Mouse (Mus musculus) intestine, embryonic 15.5 days (tissue): ENCODE measurements around the gene Slc35g2. TPM values are rescaled to one million over a fixed set of nuclear protein-coding genes. Genes with fewer than 3 reads are reported as not detected.
A peak's percentile ranks its signal among the peaks of the same experiment; 100 is the strongest.

Source experiments
- ATAC-seq: fragments of 200-750 bp; cut with Nextera tagmentation; 2 replicates; pipeline ENCODE4 v1.8.0; 2017; ENCODE audit warnings: moderate TSS enrichment, moderate library complexity
- H3K27ac ChIP-seq: fragments of 300-500 bp; sonication (generic); 2 replicates; pipeline ENCODE4 v1.5.1; 2015; ENCODE audit warnings: mild to moderate bottlenecking, inconsistent platforms
- H3K27me3 ChIP-seq: fragments of 300-500 bp; sonication (generic); replicated peaks from 2 replicates; pipeline ENCODE4 v1.6.1; 2015; ENCODE audit warnings: inconsistent platforms
- H3K36me3 ChIP-seq: fragments of 300-500 bp; sonication (generic); 2 replicates; pipeline ENCODE4 v1.6.1; 2015; ENCODE audit warnings: inconsistent platforms
- H3K4me1 ChIP-seq: fragments of 300-500 bp; sonication (generic); replicated peaks from 2 replicates; pipeline ENCODE4 v1.6.1; 2015; ENCODE audit warnings: inconsistent platforms
- H3K4me2 ChIP-seq: fragments of 300-500 bp; sonication (generic); replicated peaks from 2 replicates; pipeline ENCODE4 v1.6.1; 2015; ENCODE audit warnings: mild to moderate bottlenecking, inconsistent platforms
- H3K4me3 ChIP-seq: fragments of 300-500 bp; sonication (generic); replicated peaks from 2 replicates; pipeline ENCODE4 v1.5.1; 2015; ENCODE audit warnings: inconsistent platforms
- H3K9ac ChIP-seq: fragments of 300-500 bp; sonication (generic); 2 replicates; pipeline ENCODE4 v1.6.1; 2015; ENCODE audit warnings: inconsistent platforms
- H3K9me3 ChIP-seq: fragments of 300-500 bp; sonication (generic); 2 replicates; pipeline ENCODE4 v1.6.1; 2016; ENCODE audit warnings: inconsistent platforms
- WGBS: fragments of 180-500 bp; shearing (Covaris S2); methylation state at CpG from one replicate; pipeline ENCODE4 v1.1.7; 2015; 5-methylcytosine and 5-hydroxymethylcytosine counted together
- polyA plus RNA-seq: library from polyadenylated mRNA; unstranded; fragments of >200 nt; fragmentation: Nextera tagmentation; extraction: Ambion mirVana; gene quantifications from 2 replicates; pipeline ENCODE4 v1.2.1, GENCODE M21; 2015

Slc35g2 gene
- polyA plus RNA-seq, 1 experiment from 2014 or later, result 4.8 TPM

- WGBS, result 93% methylated on average over 3 of the region's 3 CpGs
These were observed 50.9 kb downstream of the Slc35g2 start for GRCm38 (mm10) chr9:100520012-100520411.

GRCm38 (mm10) chr9:100507581-100507980 lies 63.3 kb downstream of the Slc35g2 start:
- WGBS, result 89% methylated on average over 2 of the region's 2 CpGs
- no peak overlapping the region for H3K4me3 ChIP-seq
- no peak overlapping the region for H3K27ac ChIP-seq

More at GRCm38 (mm10) chr9:100520012-100520411, 50.9 kb downstream of the Slc35g2 start:
- Histone ChIP-seq H3K4me1 (no peaks in the 10 kb centered on the region), H3K9me3 (no peaks in the 10 kb centered on the region), H3K4me2 (no peak overlapping the region), H3K27me3 (no peaks in the 10 kb centered on the region), H3K27ac (no peak overlapping the region), H3K36me3 (no peaks in the 10 kb centered on the region), H3K9ac (no peak overlapping the region), H3K4me3 (no peak overlapping the region)
- ATAC-seq, result no peak

GRCm38 (mm10) chr9:100506652-100507051 lies 64.2 kb downstream of the Slc35g2 start:
- H3K9ac ChIP-seq, result no peak overlapping the region
- no peak overlapping the region for H3K4me2 ChIP-seq
- whole genome bisulfite sequencing, result 30% methylated on average over 2 of the region's 2 CpGs
- H3K27me3 ChIP-seq, result no peaks in the 10 kb centered on the region
- no peaks in the 10 kb centered on the region for H3K9me3 ChIP-seq
- no peaks in the 10 kb centered on the region for H3K36me3 ChIP-seq
- H3K4me3 ChIP-seq, result no peak overlapping the region
- no peaks in the 10 kb centered on the region for H3K4me1 ChIP-seq
- ATAC-seq, result peak; percentile 91
- H3K27ac ChIP-seq, result no peak overlapping the region

More at GRCm38 (mm10) chr9:100507581-100507980, 63.3 kb downstream of the Slc35g2 start:
- Histone ChIP-seq H3K9ac (no peak overlapping the region), H3K27me3 (no peaks in the 10 kb centered on the region), H3K36me3 (no peaks in the 10 kb centered on the region), H3K9me3 (no peaks in the 10 kb centered on the region), H3K4me1 (no peaks in the 10 kb centered on the region), H3K4me2 (no peak overlapping the region)
- 0 out of 2 replicates have a peak, but pooled peaks have one; percentile 14 for ATAC-seq

GRCm38 (mm10) chr9:100505498-100505897 lies 65.4 kb downstream of the Slc35g2 start:
- ATAC-seq, result no peak

More at GRCm38 (mm10) chr9:100505498-100505897, 65.4 kb downstream of the Slc35g2 start:
- H3K4me2 ChIP-seq, result peak overlapping the region; percentile 22; the same call in 1 of the 2 replicates
- no peaks in the 10 kb centered on the region for H3K4me1 ChIP-seq
- WGBS, result 81% methylated on average over 4 of the region's 4 CpGs
- no peak overlapping the region for H3K27ac ChIP-seq
- H3K9me3 ChIP-seq, result no peaks in the 10 kb centered on the region
- H3K9ac ChIP-seq, result no peak overlapping the region
- no peaks in the 10 kb centered on the region for H3K36me3 ChIP-seq
- no peak overlapping the region for H3K4me3 ChIP-seq
- no peaks in the 10 kb centered on the region for H3K27me3 ChIP-seq

Other genes starting within 250 kb of the Slc35g2 start
- 1.3 and 1.4 TPM in 2 replicates for gene Il20rb, start 84.3 kb downstream of the Slc35g2 start, polyA plus RNA-seq
- gene Nck1, start 25.0 kb downstream of the Slc35g2 start, polyA plus RNA-seq, result 52.9 and 62.8 TPM in 2 replicates
- gene Stag1, start 26.7 kb upstream of the Slc35g2 start, polyA plus RNA-seq, result 33.2 and 37.3 TPM in 2 replicates